Mouse (Mus musculus): ENCODE data around the gene Zcchc4.

GRCm38 (mm10) chr5:52786556-52787322, 11.5 kb downstream of the Zcchc4 start:
- no peak for TF ChIP-seq CTCF (IDR thresholded peaks at IDR 0.05; ENCODE audit: control insufficient read depth, insufficient read depth, low read length)
- TF ChIP-seq POLR2A (IDR thresholded peaks at IDR 0.05; ENCODE audit: borderline replicate concordance, control insufficient read depth, low read depth, low read length): no peak
